8 mouse cellular contexts compared by ENCODE assay signal in the genomic region with DNA sequence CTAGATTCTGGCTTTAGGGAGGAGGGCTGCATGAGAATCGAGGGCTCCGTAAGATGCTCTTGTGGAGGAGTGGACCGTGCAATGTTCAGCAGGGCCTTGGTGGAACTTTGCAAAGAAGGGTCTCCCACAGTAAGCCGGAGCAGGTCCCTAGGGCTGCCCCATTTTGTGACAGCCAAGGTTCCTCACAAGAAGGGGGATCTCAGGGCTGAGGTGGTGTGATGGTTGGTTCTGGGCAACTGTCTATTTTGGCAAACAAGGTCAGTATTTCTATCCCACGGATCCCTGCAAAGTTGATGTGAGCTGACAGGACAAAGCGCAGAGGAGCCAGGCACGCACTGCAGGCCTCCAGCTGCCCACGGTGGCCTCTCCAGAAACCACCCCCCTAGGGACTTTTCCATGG. TPM values are rescaled to one million over a fixed set of nuclear protein-coding genes. Genes with fewer than 3 reads are reported as not detected.
DNase-seq lines count a peak whose midpoint lies in the region; ATAC-seq and TF ChIP-seq lines count a peak whose summit lies in the region.

No protein-coding gene starts in this region.

- peaks cover 61% of the 10 kb centered on the region for H3K4me1 ChIP-seq in heart, embryonic 15.5 days (replicated peaks)
- peaks cover 5% of the 10 kb centered on the region; the same call in 1 of the 2 replicates for H3K4me1 ChIP-seq in bone marrow, adult 2 months (ENCODE audit: control insufficient read depth, insufficient read depth, low read length)
- H3K4me1 ChIP-seq in hindbrain, embryonic 10.5 days (replicated peaks) = peaks cover 67% of the 10 kb centered on the region
- peaks cover 57% of the 10 kb centered on the region for H3K4me1 ChIP-seq in midbrain, embryonic 10.5 days

- peaks cover 12% of the 10 kb centered on the region for H3K36me3 ChIP-seq in heart, embryonic 15.5 days
- H3K36me3 ChIP-seq in hindbrain, embryonic 10.5 days = peaks cover 42% of the 10 kb centered on the region
- peaks cover 44% of the 10 kb centered on the region for H3K36me3 ChIP-seq in midbrain, embryonic 10.5 days

- WGBS in heart, embryonic 15.5 days = 18% methylated on average over 8 of the region's 8 CpGs
- 54% methylated on average over 8 of the region's 8 CpGs for WGBS in bone marrow, adult 2 months
- WGBS in hindbrain, embryonic 10.5 days = 29% methylated on average over 8 of the region's 8 CpGs
- WGBS in midbrain, embryonic 10.5 days = 28% methylated on average over 8 of the region's 8 CpGs

- peak overlapping the region; percentile 81 for H3K4me2 ChIP-seq in heart, embryonic 15.5 days

- H3K4me3 ChIP-seq in heart, embryonic 15.5 days = peak overlapping the region; percentile 64
- peak overlapping the region; percentile 47 for H3K4me3 ChIP-seq in bone marrow, adult 2 months (replicated peaks; ENCODE audit: control insufficient read depth, low read depth, low read length)
- peak overlapping the region; percentile 73 for H3K4me3 ChIP-seq in hindbrain, embryonic 10.5 days
- H3K4me3 ChIP-seq in midbrain, embryonic 10.5 days = peak overlapping the region; percentile 75

- TF ChIP-seq POLR2A in bone marrow, adult 2 months (IDR thresholded peaks at IDR 0.05; ENCODE audit: borderline replicate concordance, control insufficient read depth, low read depth, low read length) = no peak

- H3K27ac ChIP-seq in heart, embryonic 15.5 days = peak overlapping the region; percentile 92
- peak overlapping the region; percentile 27 for H3K27ac ChIP-seq in bone marrow, adult 2 months (ENCODE audit: control insufficient read depth, insufficient read depth, low read depth, low read length, poor library complexity)
- H3K27ac ChIP-seq in hindbrain, embryonic 10.5 days = peak overlapping the region; percentile 93
- peak overlapping the region; percentile 92 for H3K27ac ChIP-seq in midbrain, embryonic 10.5 days (replicated peaks)

- ATAC-seq in heart, embryonic 15.5 days (replicated peaks; ENCODE audit: insufficient number of reproducible peaks, insufficient read depth, low FRiP score, low read depth) = no peak

- H3K9me3 ChIP-seq in heart, embryonic 15.5 days (replicated peaks) = no peaks in the 10 kb centered on the region
- no peaks in the 10 kb centered on the region for H3K9me3 ChIP-seq in hindbrain, embryonic 10.5 days
- H3K9me3 ChIP-seq in midbrain, embryonic 10.5 days (replicated peaks) = no peaks in the 10 kb centered on the region

- H3K27me3 ChIP-seq in heart, embryonic 15.5 days = no peaks in the 10 kb centered on the region
- no peaks in the 10 kb centered on the region for H3K27me3 ChIP-seq in hindbrain, embryonic 10.5 days (ENCODE audit: insufficient read depth, poor library complexity, severe bottlenecking)
- peaks cover 16% of the 10 kb centered on the region for H3K27me3 ChIP-seq in midbrain, embryonic 10.5 days (ENCODE audit: low read depth, poor library complexity, severe bottlenecking)

- peak overlapping the region; percentile 44 for H3K9ac ChIP-seq in heart, embryonic 15.5 days

- no peak for TF ChIP-seq CTCF in bone marrow, adult 2 months (IDR thresholded peaks at IDR 0.05; ENCODE audit: control insufficient read depth, insufficient read depth, low read length)

- DNase-seq in heart, adult 18-20 months = no peak
- no peak for DNase-seq in hindbrain, embryonic 10.5 days (ENCODE audit: low spot score)
- DNase-seq in midbrain, embryonic 10.5 days (ENCODE audit: low spot score) = no peak
- DNase-seq in ovary, postnatal 10 days (ENCODE audit: low spot score) = no peak
- no peak for DNase-seq in Muller cell, postnatal 12 days (ENCODE audit: inconsistent ontology term)
- no peak for DNase-seq in yolk sac, embryonic 10.5 days (ENCODE audit: low spot score)

RNA-seq across cellular contexts. Expression of a gene that starts 3.0 kb away (rescaled TPM):
- polyA plus RNA-seq in heart, embryonic 15.5 days (2015; fragmentation: Nextera tagmentation; extraction: Ambion mirVana) = 158 and 159 TPM in 2 replicates
- under 1 TPM; 0.77 to 0.87 TPM for total RNA-seq in heart, adult 18-20 months (2021)
- 14.3 and 50.1 TPM in 2 replicates for polyA plus RNA-seq in bone marrow, adult 2 months (2011; ENCODE audit: insufficient read depth, insufficient read length, low replicate concordance, missing spikeins)
- polyA plus RNA-seq in hindbrain, embryonic 10.5 days (2016; fragmentation: Nextera tagmentation; extraction: Ambion mirVana) = 111 and 204 TPM in 2 replicates
- 120 and 215 TPM in 2 replicates for polyA plus RNA-seq in midbrain, embryonic 10.5 days (2016; fragmentation: Nextera tagmentation; extraction: Ambion mirVana)

RNA-seq across cellular contexts. Expression of a gene that starts 18.6 kb away (rescaled TPM):
- polyA plus RNA-seq in heart, embryonic 15.5 days (2015; fragmentation: Nextera tagmentation; extraction: Ambion mirVana) = 3.5 and 4.5 TPM in 2 replicates
- total RNA-seq in heart, adult 18-20 months (2021) = under 1 TPM; 0.65 to 0.77 TPM
- 2.7 and 14.6 TPM in 2 replicates for polyA plus RNA-seq in bone marrow, adult 2 months (2011; ENCODE audit: insufficient read depth, insufficient read length, low replicate concordance, missing spikeins)
- polyA plus RNA-seq in hindbrain, embryonic 10.5 days (2016; fragmentation: Nextera tagmentation; extraction: Ambion mirVana) = 6.1 and 6.4 TPM in 2 replicates
- 5.9 and 6.2 TPM in 2 replicates for polyA plus RNA-seq in midbrain, embryonic 10.5 days (2016; fragmentation: Nextera tagmentation; extraction: Ambion mirVana)

RNA-seq across cellular contexts. Expression of a gene that starts 39.9 kb away (rescaled TPM):
- 59.5 and 79.0 TPM in 2 replicates for polyA plus RNA-seq in heart, embryonic 15.5 days (2015; fragmentation: Nextera tagmentation; extraction: Ambion mirVana)
- total RNA-seq in heart, adult 18-20 months (2021) = 10 to 100 TPM; 49.2 to 55.1 TPM
- polyA plus RNA-seq in bone marrow, adult 2 months (2011; ENCODE audit: insufficient read depth, insufficient read length, low replicate concordance, missing spikeins) = 35.6 and 58.3 TPM in 2 replicates
- polyA plus RNA-seq in hindbrain, embryonic 10.5 days (2016; fragmentation: Nextera tagmentation; extraction: Ambion mirVana) = 124 and 134 TPM in 2 replicates
- 120 and 136 TPM in 2 replicates for polyA plus RNA-seq in midbrain, embryonic 10.5 days (2016; fragmentation: Nextera tagmentation; extraction: Ambion mirVana)

Comparison
In these comparisons a context has a peak if more than half of its experiments do, and no peak if none do; other contexts are left out.
1. H3K27ac ChIP-seq: peak in every context shown above with its lines; median percentile 93 in hindbrain, embryonic 10.5 days; 92 in heart, embryonic 15.5 days; 92 in midbrain, embryonic 10.5 days; 27 in bone marrow, adult 2 months.